Mouse (Mus musculus) CH12F3 (cell line): ENCODE data around the gene Lrrk1.

Experiments used
- in situ Hi-C: fragments of 300-500 bp; cut with MboI; formaldehyde crosslinking; loops from 2 replicates; pipeline ENCODE4 v1.14.3; 2020; ENCODE audit warnings: low sequenced_read_pairs

Gene Lrrk1

GRCm38 (mm10) chr7:66385826-66386225 lies 2.3 kb downstream of the Lrrk1 start:
- in situ Hi-C loops: loop anchor here (10.0 kb wide), 1 partner anchor 71 kb away; no protein-coding TSS in a partner anchor

DNA sequence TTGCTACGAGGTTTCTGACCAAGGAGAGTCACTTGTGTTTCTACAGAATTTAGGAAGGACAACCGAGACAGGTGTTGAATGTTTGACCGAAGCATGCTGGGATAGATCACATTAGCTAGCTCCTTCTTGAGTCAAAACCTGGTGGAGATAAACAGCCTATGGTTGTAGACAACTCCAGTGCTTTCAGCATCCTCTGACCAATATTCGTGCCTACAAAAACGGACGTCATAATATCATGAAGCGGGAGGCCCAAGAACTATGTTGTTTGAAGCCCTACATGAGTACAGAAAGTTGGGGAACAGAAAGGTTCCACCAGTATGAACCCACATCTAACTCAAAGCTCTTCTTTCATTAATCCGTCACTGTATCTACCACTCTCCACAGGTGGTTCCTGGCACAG lies 3.3 kb downstream of the Lrrk1 start:
- in situ Hi-C loops: loop anchor here (10.0 kb wide), 1 partner anchor 70 kb away; no protein-coding TSS in a partner anchor

GRCm38 (mm10) chr7:66384213-66384612 lies 3.9 kb downstream of the Lrrk1 start:
- in situ Hi-C loops: loop anchor here (10.0 kb wide), 1 partner anchor 69 kb away; no protein-coding TSS in a partner anchor

DNA sequence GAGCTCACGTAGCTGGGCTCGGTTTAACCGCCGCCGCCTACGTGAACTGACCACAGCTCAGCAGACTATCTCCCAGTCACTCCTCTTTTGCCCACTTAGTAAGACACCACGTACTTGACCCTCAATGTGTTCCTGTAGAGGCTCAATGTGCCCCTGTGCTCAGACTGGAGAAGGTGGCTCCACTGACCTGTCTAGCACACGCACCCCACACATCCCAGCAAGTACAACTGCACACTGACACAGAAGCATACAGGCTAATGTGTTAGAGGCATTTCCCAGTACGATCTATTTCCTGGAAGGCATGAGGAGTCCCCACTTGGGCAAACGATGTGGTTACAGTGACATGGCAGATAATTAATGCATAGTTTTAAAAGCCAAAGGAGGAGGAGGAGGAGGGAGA lies 11.6 kb downstream of the Lrrk1 start:
- in situ Hi-C loops: no loop called here

DNA sequence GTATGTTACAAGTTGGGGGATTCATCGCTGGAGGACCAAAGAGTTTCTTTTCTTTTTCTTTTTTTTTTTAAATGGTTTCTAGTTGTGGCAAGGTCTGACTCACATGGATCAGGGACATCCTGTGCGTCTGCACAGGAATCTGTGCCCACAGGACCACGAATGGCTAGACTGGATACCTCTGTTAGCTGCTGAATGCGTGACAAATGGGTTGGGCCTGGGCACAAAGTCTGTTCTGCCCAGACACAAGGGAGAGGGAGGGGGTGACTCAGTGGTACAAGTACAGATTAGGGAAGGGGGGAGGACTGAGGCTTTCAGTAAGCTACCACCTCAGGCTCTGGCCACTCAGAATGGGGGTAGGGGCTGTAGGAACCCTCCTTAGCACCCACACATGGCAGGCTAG lies 12.4 kb downstream of the Lrrk1 start:
- in situ Hi-C loops: no loop called here

GRCm38 (mm10) chr7:66373391-66373790 lies 14.8 kb downstream of the Lrrk1 start:
- in situ Hi-C loops: no loop called here

DNA sequence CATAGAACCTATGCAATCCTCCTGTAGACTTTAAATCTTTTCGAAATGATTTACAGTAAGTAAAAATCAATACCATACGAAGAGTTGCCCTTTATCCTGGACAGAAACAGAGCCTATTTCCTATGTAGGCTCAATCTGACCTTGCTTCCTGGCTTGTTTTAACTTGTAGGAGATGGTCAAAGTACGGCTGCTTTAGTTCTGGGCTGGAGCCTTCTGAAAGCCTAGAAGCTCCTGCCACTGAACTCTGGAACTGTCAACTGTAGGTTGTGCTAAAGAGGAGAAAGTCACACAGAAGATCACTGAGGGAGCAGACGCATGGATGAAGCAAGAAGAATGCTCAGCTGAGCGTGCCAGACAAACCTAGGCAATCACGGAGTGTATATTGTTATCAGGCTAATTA lies 17.2 kb downstream of the Lrrk1 start:
- in situ Hi-C loops: no loop called here

DNA sequence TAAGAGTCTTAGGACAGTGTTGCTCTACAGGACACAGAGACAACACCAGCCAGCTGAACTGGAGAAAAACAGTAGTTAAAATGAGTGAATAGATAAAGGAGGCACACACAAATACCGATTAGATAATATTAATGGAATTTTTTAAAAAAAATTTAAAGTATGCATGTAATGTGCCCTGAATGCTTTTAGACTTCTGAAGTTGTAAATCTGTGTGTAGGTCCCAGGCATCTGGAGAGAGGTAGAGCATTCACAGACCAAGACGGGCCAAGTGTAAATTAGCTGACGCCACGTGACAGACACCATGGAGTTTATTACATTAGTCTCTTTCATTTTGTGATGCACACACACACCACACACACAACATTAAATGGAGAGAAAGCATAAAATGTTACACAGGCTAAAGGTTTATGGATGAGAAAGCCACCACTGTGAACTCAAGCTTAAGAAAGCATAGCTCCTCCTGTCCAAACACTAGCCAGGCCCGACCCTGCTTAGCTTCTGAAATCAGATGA lies 18.2 kb downstream of the Lrrk1 start:
- in situ Hi-C loops: no loop called here

- in situ Hi-C loops: no loop called here
These were observed 18.8 kb downstream of the Lrrk1 start for GRCm38 (mm10) chr7:66369071-66369933.

DNA sequence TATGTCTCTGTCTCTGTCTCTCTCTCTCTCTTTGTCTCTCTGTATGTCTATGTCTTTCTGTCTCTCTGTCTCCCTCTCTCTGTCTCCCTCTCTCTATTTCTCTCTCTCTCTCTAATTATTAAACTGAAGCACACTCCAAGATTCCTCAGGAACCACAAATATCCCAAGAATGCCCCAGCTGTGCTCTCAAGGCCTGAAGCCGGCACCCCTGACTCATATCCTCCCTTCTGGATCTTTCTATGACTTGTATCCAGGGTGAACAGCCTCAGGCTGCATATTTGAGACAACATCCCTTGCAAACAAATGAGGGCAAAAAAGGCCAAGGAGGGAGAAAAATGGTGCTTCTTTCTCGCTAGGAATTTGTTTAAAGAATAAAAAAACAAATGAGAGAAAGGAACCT lies 22.2 kb downstream of the Lrrk1 start, which contains the start of gene Gm10974:
TSS of gene Gm10974 (plus strand) at position 2 of the 400 bp plus-strand sequence.
- in situ Hi-C loops: no loop called here

GRCm38 (mm10) chr7:66365411-66365810 lies 22.7 kb downstream of the Lrrk1 start:
- in situ Hi-C loops: no loop called here

DNA sequence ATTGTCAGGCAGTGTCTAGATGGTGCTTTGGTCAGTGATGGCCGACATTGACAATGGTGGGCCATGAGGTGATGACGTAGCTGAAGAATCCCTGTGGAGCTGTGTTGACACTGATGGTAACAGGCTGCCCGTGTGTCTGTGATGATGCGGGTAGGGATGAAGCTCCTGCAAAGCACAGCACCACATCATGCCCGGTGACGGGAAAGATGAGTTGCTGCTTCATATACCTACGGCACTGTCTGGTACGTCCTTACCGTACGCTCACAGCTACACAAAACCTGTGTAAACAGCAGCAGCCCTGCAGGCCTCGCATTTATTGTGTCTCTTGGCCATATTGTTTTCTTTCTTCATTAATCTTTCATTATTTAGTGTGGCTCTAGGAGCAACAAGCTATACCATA lies 23.7 kb downstream of the Lrrk1 start:
- in situ Hi-C loops: no loop called here

DNA sequence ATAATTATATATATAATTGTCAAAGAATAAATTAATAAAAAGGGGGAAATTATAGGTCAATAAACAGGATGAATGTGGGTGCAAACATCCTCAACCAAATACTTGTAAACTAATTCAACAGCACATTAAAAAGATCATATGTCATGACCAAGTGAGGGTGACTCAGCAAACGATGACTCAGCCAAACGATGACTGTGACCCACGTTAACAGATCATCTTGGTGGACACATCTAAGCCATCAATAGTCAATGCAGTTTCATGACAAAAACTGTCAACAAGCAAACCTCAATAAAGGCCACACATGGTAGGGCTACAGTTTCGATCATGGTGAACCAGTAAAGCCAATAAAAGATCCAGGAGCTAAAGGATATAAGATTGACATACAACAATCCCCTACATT lies 29.1 kb downstream of the Lrrk1 start:
- in situ Hi-C loops: no loop called here

DNA sequence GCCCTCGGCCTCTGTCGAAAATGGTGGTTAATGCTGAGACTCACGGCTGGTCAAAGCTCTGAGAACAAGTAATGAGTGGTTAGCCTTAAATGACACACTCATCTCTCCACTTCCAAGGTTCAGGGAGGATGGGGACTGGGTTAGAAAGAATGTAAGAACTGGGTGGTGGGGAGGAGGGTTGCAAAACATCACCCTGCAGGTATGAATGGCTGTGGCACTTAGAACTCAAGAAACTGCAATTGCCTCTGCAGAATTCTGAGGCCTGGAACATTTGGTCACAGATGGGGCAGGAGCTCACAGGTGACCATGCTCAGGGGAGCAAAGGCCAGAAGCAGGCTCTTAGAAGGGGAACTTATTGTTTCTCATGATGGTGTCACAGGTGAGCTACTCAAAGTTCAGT lies 29.7 kb downstream of the Lrrk1 start:
- in situ Hi-C loops: no loop called here

DNA sequence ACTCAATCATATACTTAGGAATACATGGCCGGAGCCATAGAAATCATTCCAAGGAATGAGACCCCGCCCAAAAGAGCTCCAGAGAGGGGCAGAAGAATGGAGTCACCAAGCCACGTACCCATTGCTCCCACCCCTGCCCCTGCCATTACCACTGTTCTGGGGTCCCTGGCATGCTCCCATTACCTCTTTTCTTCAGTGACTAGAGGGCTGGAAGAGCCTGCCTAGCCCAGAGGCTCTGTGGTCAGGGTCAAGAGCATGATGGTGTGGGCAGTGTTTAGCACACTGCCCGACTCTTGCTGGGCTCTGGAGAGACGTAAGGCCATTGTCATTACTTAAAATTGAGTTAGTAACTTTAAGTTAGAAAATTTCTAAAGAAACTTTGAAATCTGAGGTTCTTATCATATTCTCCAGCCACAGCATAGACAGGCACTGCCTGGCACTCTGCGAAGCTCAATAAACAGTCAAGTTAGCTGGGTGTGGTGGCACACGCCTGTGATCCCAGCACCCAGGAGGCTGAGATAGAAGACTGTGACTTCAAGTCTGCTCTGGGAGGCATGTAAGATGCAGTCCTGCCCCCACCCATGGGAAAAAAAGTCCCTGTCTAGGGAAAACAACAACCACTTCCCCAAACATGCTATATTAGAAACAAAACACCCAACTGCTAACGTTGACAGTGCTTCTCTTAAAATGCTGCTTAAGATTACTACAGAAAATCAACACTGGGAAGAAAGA lies 32.2 kb downstream of the Lrrk1 start:
- in situ Hi-C loops: no loop called here

DNA sequence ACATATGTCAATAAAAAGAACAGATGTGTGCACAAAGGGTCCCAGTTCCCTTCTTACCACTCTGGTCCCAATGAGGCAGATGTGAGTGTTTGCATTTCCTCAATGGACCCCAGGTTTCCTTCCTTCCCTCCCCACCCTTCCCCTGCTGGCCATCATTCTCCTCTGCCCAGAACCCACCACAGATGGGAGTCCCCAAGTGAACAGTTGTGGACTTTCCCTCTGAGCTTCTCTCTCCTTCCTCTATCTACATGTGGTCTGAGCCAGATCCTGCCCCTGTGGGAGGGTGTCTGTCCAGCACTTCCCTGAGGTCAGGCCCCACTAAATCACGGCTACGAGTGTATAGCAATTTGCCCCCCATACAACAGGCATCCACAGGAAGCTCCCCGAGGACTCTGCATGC lies 33.2 kb downstream of the Lrrk1 start:
- in situ Hi-C loops: no loop called here

- in situ Hi-C loops: no loop called here
These were observed 37.1 kb downstream of the Lrrk1 start for GRCm38 (mm10) chr7:66351074-66351473.

- in situ Hi-C loops: no loop called here
These were observed 38.5 kb downstream of the Lrrk1 start for GRCm38 (mm10) chr7:66349670-66350069.

DNA sequence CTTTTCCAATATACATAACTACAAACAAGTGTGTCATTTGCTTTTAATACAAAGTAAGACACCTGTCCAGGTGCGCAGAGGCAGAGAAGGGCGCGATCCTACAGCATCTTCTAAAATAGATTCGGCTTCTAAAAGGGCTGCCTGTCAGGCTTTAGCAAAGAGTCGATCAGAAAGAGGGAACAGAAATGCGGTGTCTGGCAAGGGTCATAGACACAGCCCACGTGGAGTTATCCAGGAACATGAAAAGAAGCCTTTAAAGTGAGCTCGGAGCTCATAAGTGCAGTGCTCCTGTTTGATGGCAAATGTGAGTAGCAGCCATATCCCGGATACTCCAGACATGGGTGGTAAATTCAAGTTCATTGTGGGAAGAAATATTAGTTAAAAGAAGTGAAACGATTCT lies 39.6 kb downstream of the Lrrk1 start:
- in situ Hi-C loops: no loop called here

DNA sequence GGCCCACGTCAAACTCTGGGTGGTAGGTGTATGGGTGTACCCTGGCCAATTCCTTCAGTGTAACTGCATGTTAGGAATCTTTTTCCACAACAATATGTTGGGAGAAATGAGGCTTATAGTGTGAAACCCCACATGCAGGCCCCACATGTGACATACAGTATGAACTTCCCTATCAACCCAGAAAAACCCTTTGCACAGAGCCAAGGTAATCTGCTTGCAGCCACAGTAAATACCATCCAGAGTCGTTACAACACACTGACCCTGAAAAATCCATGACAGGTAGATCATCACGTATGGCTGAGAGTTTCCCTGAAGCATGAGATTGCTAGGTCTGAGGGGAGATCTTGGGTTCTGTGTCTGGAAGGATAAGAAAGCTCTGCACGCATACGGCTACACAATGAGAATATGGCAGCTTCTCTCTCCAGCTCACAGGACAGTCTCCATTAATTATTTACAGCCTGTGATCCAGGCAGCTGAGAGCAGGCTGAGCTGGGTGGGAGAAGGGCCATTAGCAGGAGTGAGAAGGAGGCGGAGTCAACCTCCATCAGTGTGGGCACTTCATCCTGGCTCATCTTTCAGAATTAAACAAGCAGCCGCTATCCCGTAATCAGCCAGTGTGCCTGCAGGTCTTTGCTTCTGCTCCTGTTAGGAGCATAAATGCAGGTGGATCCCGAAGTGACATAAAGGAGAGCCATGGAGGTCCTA lies 41.0 kb downstream of the Lrrk1 start:
- in situ Hi-C loops: no loop called here

- in situ Hi-C loops: no loop called here
These were observed 44.8 kb downstream of the Lrrk1 start for GRCm38 (mm10) chr7:66343307-66343706.
